Mouse (Mus musculus): ENCODE measurements around the gene Mtmr6. TPM values are rescaled to one million over a fixed set of nuclear protein-coding genes. Genes with fewer than 3 reads are reported as not detected.
"Not testable (repeated sequence)": the region's sequence is repeated elsewhere in the genome, so short reads cannot be mapped to it uniquely, and the experiment has no call there.

Mtmr6 gene
- polyA plus RNA-seq, 1 experiment = 92.1 TPM

DNA sequence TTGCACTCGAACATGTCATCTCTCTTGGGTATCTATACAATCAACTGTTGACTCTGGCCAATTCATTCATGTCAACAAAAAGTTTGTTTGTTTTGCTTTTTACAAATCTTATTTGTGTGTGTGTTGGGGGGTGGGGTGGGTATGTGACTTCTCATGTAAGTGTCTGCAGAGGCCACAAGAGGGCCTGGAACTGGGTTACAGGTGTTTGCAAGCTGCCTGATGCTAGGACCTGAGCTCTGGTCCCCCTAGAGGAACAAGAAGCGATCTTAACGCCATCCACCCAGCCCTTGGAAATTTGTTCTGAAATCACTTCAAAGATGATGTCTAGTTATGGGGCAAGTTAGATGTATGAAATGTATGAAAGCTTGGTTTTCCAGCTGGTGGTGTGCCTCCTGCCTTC lies 55.8 kb downstream of the Mtmr6 start:
- Histone ChIP-seq H3K4me3 (ENCODE audit: control insufficient read depth, low read depth, low read length) (no peak overlapping the region), H3K27me3 (ENCODE audit: control insufficient read depth, insufficient read depth, low read length) (no peaks in the 10 kb centered on the region), H3K36me3 (ENCODE audit: control insufficient read depth, insufficient read depth, low read length) (no peaks in the 10 kb centered on the region), H3K27ac (ENCODE audit: control insufficient read depth, insufficient read depth, low read depth, low read length) (no peak overlapping the region), H3K4me1 (ENCODE audit: control insufficient read depth, insufficient read depth, low read length) (no peaks in the 10 kb centered on the region)
- TF ChIP-seq POLR2A (IDR thresholded peaks at IDR 0.05; ENCODE audit: control insufficient read depth, low read depth, low read length) (no peak), CTCF (IDR thresholded peaks at IDR 0.05; ENCODE audit: control insufficient read depth, insufficient read depth, insufficient replicate concordance, low read depth, low read length) (no peak)

DNA sequence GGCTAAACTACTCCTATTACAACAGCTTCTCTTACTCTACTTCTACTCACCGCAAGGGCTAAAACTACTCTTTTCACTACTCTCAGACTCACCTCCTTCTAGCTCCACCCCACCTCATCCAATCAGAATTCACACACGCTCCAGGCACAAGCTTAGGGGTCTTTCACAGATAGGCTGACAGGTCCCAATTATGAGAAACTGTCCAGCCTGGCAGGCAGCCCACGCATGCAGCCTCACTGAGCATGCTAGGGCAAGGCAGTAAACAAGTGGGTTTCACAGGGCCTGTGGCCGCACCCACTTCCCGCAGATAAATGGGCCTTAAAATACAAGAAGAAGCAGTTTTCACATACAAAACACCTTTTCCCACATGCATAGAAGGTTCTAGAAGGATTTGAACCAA lies 75.0 kb downstream of the Mtmr6 start:
- H3K4me1 ChIP-seq (ENCODE audit: control insufficient read depth, insufficient read depth, low read length); H3K27me3 ChIP-seq (ENCODE audit: control insufficient read depth, insufficient read depth, low read length); H3K36me3 ChIP-seq (ENCODE audit: control insufficient read depth, insufficient read depth, low read length); H3K4me3 ChIP-seq (ENCODE audit: control insufficient read depth, low read depth, low read length); H3K27ac ChIP-seq (ENCODE audit: control insufficient read depth, insufficient read depth, low read depth, low read length): not testable (repeated sequence)

GRCm38 (mm10) chr14:60340570-60340969 lies 75.5 kb downstream of the Mtmr6 start:
- no peak overlapping the region for H3K27ac ChIP-seq (ENCODE audit: control insufficient read depth, insufficient read depth, low read depth, low read length)
- no peaks in the 10 kb centered on the region for H3K4me1 ChIP-seq (ENCODE audit: control insufficient read depth, insufficient read depth, low read length)
- no peaks in the 10 kb centered on the region for H3K36me3 ChIP-seq (ENCODE audit: control insufficient read depth, insufficient read depth, low read length)
- no peaks in the 10 kb centered on the region for H3K27me3 ChIP-seq (ENCODE audit: control insufficient read depth, insufficient read depth, low read length)
- no peak overlapping the region for H3K4me3 ChIP-seq (ENCODE audit: control insufficient read depth, low read depth, low read length)
- no peak for TF ChIP-seq CTCF (IDR thresholded peaks at IDR 0.05; ENCODE audit: control insufficient read depth, insufficient read depth, insufficient replicate concordance, low read depth, low read length)
- TF ChIP-seq POLR2A (IDR thresholded peaks at IDR 0.05; ENCODE audit: control insufficient read depth, low read depth, low read length) = no peak

DNA sequence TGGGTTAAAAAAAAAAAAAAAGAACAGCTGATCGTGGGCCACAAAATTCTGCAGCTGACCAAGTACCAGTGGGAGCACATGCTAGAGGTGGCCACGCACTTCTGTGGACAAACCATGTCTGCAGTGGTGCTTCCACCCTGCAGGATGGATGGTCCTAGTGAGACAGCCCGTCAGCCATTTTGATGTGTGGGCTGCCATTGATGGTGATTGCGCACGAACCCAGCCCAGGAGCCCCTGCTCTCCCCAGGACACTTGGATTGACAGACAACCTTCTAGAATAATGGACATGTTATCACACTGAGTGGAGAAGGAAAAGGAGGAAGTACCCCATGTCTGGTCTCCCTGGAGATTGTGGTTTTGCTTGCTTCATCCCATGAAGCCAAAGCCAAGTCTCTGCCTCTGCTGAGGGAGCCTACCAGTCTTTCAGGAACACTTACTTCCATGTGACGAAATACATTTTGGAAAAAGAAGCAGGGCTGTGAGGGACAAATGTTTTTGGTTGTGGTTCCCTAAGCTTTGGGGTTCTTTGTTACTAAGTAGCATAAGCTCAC lies 80.4 kb downstream of the Mtmr6 start:
- Histone ChIP-seq H3K27ac (ENCODE audit: control insufficient read depth, insufficient read depth, low read depth, low read length) (no peak overlapping the region), H3K4me3 (ENCODE audit: control insufficient read depth, low read depth, low read length) (no peak overlapping the region; the same call in 1 of the 2 replicates), H3K4me1 (ENCODE audit: control insufficient read depth, insufficient read depth, low read length) (no peaks in the 10 kb centered on the region), H3K36me3 (ENCODE audit: control insufficient read depth, insufficient read depth, low read length) (no peaks in the 10 kb centered on the region), H3K27me3 (ENCODE audit: control insufficient read depth, insufficient read depth, low read length) (no peaks in the 10 kb centered on the region)
- TF ChIP-seq CTCF (IDR thresholded peaks at IDR 0.05; ENCODE audit: control insufficient read depth, insufficient read depth, insufficient replicate concordance, low read depth, low read length) (no peak), POLR2A (IDR thresholded peaks at IDR 0.05; ENCODE audit: control insufficient read depth, low read depth, low read length) (no peak)

Other genes starting within 250 kb of the Mtmr6 start
- gene Atp8a2, start 68.0 kb upstream of the Mtmr6 start, polyA plus RNA-seq (2012; rRNA removed) = 16.7 and 18.8 TPM in 2 replicates
- 0.97 and 1.1 TPM in 2 replicates for gene Nupl1, start 13.8 kb upstream of the Mtmr6 start, polyA plus RNA-seq (2012; rRNA removed)
- 63.6 and 66.3 TPM in 2 replicates for gene Gm49336, start 13.7 kb upstream of the Mtmr6 start, polyA plus RNA-seq (2012; rRNA removed)
- 37.6 and 44.4 TPM in 2 replicates for gene Amer2, start 108.0 kb downstream of the Mtmr6 start, polyA plus RNA-seq (2012; rRNA removed)